Mouse (Mus musculus) Muller cell, postnatal 12 days (primary cell): ENCODE results near the gene Map3k3.

Experiments used
- DNase-seq: peaks from one replicate; pipeline ENCODE4 v3.0.0-alpha.2; 2015; ENCODE audit errors: inconsistent ontology term

Map3k3 gene

DNA sequence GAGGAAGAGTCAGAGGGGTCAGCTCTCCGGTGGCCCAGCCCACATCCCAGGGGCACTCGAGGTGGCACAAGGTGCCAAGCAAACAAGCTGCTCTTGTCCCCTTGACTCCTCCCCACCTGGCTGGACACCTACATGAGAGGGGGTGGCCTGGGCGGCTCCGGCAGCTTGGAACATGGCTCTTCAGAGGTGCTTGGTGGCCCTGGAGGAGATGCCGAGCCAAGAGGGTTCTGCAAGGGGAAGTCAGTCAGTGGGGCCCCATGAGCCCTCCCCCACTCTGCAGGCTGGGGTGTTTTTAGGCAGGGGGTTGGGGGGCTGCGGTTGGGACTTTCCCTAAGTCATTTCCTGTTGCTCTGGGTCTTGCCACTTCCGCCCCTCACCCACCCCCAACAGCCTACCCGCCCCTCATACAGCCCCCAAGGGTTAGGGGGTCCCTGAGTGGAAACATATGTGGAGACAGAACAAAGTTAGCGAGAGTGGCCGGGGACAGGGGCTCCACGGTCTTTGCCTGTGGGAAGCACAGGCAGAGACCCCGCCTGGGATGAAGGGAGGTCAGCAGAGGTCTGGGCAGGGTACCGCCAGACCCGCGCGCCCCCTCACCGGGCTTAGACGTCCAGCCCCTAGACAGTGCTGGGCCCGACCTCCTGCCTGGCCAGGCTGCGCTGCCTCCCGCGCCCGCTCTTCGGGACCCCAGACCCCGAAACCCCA is 75.0 kb downstream of the Map3k3 start:
- peak; percentile 32 for DNase-seq

- peak; percentile 89 for DNase-seq
Observed at GRCm38 (mm10) chr11:106159921-106160840, 75.8 kb downstream of the Map3k3 start.

GRCm38 (mm10) chr11:106160841-106161721 is 76.7 kb downstream of the Map3k3 start, which contains the start of the genes Gm10840 and Limd2:
TSS of gene Gm10840 (plus strand) at chr11:106160850.
TSS of gene Limd2 (minus strand) at chr11:106160860.
- DNase-seq = peak; percentile 27

DNA sequence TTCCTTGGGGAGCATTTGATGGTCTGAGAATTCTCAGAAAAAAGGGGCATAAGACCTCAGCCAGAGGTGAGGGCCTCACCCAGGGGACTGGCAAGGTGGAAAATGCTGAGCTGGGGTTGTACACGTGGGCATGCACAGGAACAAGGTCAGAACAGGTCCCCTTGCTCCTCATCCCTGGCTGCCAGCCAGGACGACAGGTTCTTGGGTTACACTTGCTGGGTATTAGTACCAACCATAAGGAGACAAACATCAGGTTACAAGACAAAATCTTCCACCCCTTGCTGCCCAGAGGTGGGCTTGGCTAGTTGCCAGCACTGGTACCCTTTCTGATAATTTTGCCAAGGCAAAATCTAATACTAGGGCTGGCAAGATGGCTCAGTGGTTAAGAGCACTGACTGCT is 77.8 kb downstream of the Map3k3 start:
- no peak for DNase-seq

DNA sequence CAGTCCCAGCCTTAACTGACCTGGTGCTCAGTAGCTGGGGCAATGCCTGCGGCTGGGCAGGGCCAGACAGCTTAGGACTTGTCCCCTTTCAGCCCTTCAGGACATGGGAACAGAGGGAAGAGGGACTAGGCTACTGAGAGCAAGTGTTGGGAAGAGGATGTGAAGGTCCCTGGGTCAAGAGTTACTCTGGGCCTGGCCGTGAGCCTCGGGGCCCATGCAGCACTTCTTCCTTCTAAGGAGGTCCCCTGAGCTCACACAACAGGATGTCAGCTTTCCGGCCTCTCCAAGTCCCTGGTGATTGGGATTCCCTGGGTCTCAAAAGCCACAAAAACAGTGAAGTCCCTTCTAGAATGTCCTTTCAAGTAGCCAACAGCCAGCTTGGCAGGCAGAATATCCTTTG is 79.1 kb downstream of the Map3k3 start:
- no peak for DNase-seq

DNA sequence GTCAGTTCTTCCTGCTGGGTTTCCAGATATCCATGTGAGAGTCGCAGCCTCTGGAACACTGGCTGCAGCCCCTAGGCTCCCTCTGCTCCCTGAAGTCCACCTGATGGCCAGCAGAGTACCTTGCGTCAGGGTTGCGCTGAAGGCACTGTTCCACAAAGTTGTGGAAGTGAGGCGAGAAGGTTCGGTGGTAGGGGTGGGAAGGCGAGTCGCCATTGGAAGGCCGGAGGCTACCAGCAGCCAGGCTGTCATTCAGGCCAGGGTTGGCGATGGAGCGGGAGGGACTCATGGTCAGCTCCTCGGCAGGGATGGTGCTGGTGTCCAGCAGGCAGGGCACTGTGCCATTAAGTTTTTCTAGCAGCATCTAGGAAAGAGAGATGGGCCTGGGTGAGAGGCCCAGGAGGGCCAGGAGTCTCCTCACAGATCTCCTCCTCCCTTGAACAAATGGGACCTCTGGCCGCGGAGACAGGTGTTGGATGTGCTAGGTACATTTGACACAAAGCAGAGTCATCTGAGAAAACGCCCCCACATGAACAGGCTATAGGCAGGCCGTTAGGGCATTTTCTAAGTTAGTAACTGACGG is 80.3 kb downstream of the Map3k3 start:
- no peak for DNase-seq

DNA sequence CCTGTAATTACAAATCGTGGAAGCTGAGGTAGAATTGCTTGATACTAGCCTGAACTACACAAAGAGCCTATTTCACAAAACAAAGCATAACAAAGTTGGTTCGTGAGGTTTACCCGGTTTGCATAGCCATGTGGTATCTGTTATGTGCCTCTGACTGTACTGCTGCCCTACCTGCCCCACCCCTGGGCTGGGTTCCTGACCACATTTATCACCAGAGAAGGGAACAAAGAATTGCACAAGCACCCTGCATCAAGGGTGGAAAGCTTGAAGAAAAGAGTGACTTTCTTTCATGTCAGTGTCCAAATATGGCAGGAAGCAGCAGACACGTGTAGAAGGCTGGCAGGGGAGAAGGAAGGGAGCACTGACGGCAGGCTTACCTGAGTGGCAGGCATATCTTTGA is 83.0 kb downstream of the Map3k3 start:
- DNase-seq = no peak

DNA sequence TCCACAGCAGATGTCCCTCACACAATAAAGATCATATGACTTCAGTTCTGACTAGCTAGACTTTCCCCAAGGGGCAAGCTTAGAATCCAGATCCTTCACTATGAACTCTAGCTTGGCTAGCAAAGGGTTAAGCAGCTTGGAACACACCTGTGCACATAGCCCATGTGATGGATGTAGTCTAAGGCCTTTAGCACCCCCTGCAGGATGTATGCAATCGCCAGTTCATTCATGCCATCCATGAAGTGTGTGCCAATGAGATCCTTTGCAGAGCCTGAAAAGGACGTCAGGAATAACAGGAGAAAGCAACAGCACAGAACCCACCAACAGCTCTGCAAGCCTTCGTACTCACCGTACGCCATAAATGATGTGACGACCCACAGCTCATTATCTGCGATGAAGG is 86.4 kb downstream of the Map3k3 start:
- no peak for DNase-seq

GRCm38 (mm10) chr11:106173228-106173627 is 88.8 kb downstream of the Map3k3 start:
- DNase-seq = no peak

DNA sequence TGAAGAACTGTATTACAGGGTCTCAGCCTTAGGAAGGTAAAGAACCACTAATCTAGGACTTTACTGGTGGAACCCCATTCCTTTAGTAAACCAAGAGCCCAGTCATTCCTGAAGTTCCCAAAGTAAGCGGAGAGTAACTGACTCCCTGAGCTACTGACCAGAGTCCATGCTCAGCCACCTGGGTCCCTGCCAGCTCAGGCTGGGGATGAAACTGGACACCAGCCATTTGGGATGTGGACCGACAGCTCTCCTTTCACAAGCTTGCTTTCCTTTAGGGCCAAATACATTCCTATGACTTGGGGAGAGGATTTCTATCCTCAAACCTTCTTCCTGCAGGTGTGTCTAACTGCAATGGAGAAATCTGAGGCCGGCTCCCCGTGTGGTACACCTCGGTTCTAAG is 90.0 kb downstream of the Map3k3 start:
- peak; percentile 45 for DNase-seq

GRCm38 (mm10) chr11:106175081-106175480 is 90.7 kb downstream of the Map3k3 start:
- DNase-seq = peak; percentile 41

DNA sequence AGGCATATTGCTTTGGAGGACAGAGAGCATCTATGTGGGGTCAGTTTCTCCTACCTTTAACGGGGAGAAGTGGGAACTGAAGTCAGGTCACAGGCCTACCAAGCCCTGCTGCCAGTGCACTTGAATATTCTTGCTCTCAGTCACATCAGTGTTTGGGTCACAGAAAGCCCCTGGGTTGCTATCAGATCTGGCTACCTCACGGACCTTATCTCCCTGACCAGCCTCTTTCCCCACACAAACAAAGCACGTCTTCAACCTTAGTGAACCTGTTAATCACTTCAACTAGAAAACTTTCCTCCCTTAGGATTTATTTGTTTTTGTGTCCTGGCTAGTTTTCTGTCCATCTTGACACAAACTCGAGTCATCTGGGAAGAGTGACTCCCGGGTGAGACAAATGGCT is 92.0 kb downstream of the Map3k3 start:
- DNase-seq = no peak

- no peak for DNase-seq
Observed at GRCm38 (mm10) chr11:106178036-106178782, 93.8 kb downstream of the Map3k3 start.

DNA sequence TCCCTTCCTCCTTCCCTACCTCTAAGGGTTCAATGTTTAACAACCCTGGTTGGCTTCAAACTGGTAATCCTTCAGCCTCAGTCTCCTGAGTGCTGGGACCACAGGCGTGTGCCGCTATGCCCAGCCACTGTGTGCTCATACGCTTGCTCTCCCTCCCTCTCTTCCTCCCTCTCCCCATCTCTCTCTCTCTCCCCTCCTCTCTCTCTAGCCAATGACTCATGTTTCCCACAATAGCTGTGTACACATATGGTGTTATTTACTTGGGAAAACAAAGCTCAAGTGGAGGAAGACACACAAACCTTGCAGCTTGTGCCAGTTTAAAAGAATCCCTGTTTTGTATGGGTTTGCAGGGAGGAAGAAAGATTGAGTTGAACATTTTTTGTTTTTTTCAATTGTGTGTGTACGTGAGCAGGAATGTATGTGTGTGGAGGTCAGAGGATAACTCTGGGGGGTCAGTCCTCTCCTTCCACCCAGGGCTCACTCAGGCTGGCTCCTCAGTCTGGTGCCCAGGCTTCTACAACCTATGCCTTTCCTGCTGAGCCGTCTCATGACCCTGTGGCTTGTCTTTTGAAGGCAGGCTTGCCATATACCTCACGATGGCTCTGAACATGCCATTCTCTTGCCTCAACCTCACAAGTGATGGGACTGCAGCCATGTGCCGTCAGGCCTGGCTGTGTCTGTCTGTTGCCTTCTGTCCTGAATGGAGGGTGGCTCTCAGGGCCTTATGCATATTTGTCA is 95.5 kb downstream of the Map3k3 start:
- peak; percentile 27 for DNase-seq

DNA sequence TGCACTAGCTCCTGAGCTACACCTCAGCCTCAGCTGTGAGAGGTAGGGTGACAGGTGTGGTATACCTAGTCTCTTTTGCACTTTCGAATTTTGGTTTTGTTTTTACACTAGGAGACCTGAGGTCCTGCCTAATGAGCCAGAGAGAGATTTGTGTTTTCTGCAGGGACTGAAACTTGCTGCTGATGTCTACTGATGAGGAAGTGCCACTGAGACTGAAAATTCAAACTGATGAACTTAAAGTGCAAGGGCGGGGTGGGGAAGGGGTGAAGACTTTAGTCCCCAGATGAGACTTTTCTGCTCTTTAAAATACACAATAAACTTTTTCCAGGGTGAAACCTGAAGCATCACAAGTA is 96.0 kb downstream of the Map3k3 start:
- no peak for DNase-seq

- no peak for DNase-seq
Observed at GRCm38 (mm10) chr11:106187326-106187725, 102.9 kb downstream of the Map3k3 start.

- DNase-seq = no peak
Observed at GRCm38 (mm10) chr11:106191716-106192115, 107.3 kb downstream of the Map3k3 start.

GRCm38 (mm10) chr11:106192241-106192640 is 107.8 kb downstream of the Map3k3 start:
- no peak for DNase-seq

DNA sequence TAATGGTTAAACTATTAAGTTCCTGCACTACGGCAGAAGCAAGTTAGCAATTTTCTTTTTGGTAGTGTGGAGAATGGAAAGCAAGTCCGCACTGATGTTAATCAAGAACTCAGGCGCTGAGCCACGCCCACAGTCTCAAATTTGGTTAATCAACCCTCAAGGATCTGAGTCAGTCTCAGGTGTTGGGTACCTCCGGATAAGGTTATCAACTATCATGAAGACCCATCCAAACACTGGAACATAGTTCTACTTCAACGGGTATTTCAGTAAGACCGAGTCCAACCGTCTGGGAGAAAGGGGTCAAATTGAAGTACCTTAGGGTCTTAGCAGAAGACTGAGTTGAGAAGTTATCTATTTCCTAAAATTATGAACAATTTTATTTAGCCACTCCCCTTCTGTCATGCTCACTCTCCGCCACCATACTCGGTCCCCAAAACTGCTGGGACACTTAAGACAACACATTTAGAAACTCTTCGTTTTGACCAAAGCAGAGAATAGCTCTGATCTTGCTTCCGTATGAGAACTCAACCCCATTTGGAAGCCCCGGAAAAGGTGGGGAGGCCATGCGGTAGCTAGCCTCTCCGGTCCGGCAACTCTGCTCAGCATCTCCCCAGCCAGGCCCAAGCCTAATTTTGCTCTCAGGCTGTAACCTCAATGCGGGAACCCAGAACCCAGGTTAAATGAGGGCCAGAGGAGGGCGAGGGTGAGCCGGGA is 108.4 kb downstream of the Map3k3 start:
- DNase-seq = no peak
